Mouse (Mus musculus) limb, embryonic 13.5 days (tissue): ENCODE measurements at regions not wholly inside any gene's neighbourhood (a gene's known extent, or its start where the extent isn't known, plus 50 kb on each side); places are given as distances from the start of the nearest gene placed in this dataset.

Experiments
- ATAC-seq: fragments of 200-750 bp; cut with Nextera tagmentation; 2 replicates; pipeline ENCODE4 v1.8.0; 2017; ENCODE audit warnings: low read depth, moderate number of reproducible peaks, moderate TSS enrichment; ENCODE audit not compliant: low FRiP score
- H3K27ac ChIP-seq: fragments of 300-500 bp; sonication (generic); 2 replicates; pipeline ENCODE4 v1.5.1; 2015; ENCODE audit warnings: inconsistent platforms, mild to moderate bottlenecking, moderate library complexity
- H3K27me3 ChIP-seq: fragments of 300-500 bp; sonication (generic); 2 replicates; pipeline ENCODE4 v1.6.1; 2015; ENCODE audit warnings: mild to moderate bottlenecking, inconsistent platforms
- H3K36me3 ChIP-seq: fragments of 300-500 bp; sonication (generic); 2 replicates; pipeline ENCODE4 v1.6.1; 2015; ENCODE audit warnings: inconsistent platforms, mild to moderate bottlenecking, moderate library complexity
- H3K4me1 ChIP-seq: fragments of 300-500 bp; sonication (generic); 2 replicates; pipeline ENCODE4 v1.6.1; 2015; ENCODE audit warnings: inconsistent platforms
- H3K4me2 ChIP-seq: fragments of 300-500 bp; sonication (generic); replicated peaks from 2 replicates; pipeline ENCODE4 v1.6.1; 2015; ENCODE audit warnings: inconsistent platforms, mild to moderate bottlenecking, moderate library complexity
- H3K4me3 ChIP-seq: fragments of 300-500 bp; sonication (generic); 2 replicates; pipeline ENCODE4 v1.5.1; 2015; ENCODE audit warnings: moderate library complexity, mild to moderate bottlenecking, inconsistent platforms
- H3K9ac ChIP-seq: fragments of 300-500 bp; sonication (generic); 2 replicates; pipeline ENCODE4 v1.6.1; 2015; ENCODE audit warnings: mild to moderate bottlenecking, inconsistent platforms
- H3K9me3 ChIP-seq: fragments of 300-500 bp; sonication (generic); 2 replicates; pipeline ENCODE4 v1.6.1; 2016; ENCODE audit warnings: inconsistent platforms
- WGBS: fragments of 180-500 bp; shearing (Covaris S2); methylation state at CpG from one replicate; pipeline ENCODE4 v1.1.7; 2015; 5-methylcytosine and 5-hydroxymethylcytosine counted together

DNA sequence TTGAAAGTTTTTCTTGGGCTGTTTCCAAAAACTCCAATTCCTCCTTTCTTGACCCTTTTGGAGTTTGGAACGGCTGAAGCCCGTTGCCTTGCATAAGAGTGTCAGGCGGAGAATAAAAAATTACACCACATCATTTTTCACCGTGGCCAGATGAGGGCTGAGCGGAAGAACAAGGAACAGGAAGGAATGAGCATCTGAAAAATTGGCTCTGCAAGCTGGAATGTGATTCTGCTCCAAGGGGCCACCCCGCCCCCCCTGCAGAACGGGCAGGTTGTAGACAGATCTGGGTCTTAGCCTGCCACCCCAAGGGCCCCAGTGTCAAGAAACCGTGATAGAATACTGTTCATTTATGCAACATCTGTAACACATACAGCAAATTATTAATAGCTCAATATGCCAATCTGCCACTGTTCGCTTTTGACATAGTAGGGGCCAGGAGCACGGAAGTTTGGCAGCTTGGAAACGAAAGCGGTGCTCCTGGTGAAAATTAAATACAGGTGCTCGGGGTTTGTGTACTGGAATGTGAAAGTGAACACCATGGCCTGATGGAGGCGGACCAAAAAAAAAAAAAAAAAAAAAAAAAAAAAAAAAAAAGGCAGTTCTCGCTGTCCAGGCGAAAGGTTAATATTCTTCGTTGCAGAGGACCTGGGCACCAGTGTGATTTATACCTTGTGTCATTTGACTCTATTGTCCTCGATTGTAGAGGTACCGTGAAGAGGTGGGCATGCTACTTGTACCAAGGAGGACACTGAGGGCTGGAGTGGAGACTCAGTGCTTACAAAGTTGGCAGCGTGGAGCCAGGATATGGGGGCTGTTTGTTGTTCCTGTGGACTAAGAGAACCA, 487.9 kb upstream of the Mgmt start:
- Histone ChIP-seq H3K36me3 (no peaks in the 10 kb centered on the region), H3K4me2 (peak overlapping the region; percentile 62), H3K4me1 (peaks cover 49% of the 10 kb centered on the region), H3K4me3 (peak overlapping the region; percentile 20; the same call in 1 of the 2 replicates), H3K9ac (no peak overlapping the region), H3K27me3 (no peaks in the 10 kb centered on the region), H3K9me3 (no peaks in the 10 kb centered on the region), H3K27ac (peak overlapping the region; percentile 77)
- 14% methylated on average over 20 of the region's 20 CpGs for WGBS
- ATAC-seq = peak; percentile 60

GRCm38 (mm10) chr7:136414808-136415207, 479.6 kb upstream of the Mgmt start:
- H3K4me1 ChIP-seq = peaks cover 40% of the 10 kb centered on the region
- no peaks in the 10 kb centered on the region for H3K36me3 ChIP-seq
- no peak overlapping the region for H3K4me3 ChIP-seq
- peak overlapping the region; percentile 61; the same call in 1 of the 2 replicates for H3K27ac ChIP-seq
- no peaks in the 10 kb centered on the region for H3K9me3 ChIP-seq
- WGBS = 35% methylated on average over 8 of the region's 8 CpGs
- ATAC-seq = 0 out of 2 replicates have a peak, but pooled peaks have one; percentile 40
- H3K9ac ChIP-seq = no peak overlapping the region
- no peak overlapping the region for H3K4me2 ChIP-seq
- H3K27me3 ChIP-seq = no peaks in the 10 kb centered on the region

DNA sequence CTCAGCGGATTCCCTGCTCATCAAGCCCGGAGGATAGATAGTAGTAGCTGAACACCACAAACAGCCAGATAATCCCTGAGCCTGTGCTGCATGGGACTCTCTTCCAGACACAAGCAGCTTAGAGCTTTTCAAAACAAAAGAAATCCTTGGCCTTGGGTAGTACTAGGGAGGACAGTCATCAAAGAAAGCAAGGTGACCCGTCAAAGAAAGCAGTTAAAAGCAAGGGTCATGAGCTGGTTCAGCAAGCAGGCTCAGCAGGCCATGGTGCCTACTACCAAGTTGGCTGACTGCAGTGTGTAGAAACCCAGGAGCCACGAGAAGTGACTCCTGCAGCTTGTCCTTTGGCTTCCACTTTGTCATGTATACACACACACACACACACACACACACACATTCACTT, 477.1 kb upstream of the Mgmt start:
- ATAC-seq = no peak
- WGBS = 73% methylated on average over 4 of the region's 4 CpGs
- H3K9ac ChIP-seq = no peak overlapping the region
- no peaks in the 10 kb centered on the region; the same call in 1 of the 2 replicates for H3K27me3 ChIP-seq
- H3K27ac ChIP-seq = peak overlapping the region; percentile 7; the same call in 1 of the 2 replicates
- H3K36me3 ChIP-seq = no peaks in the 10 kb centered on the region
- H3K4me1 ChIP-seq = peaks cover 40% of the 10 kb centered on the region
- H3K4me2 ChIP-seq = no peak overlapping the region
- no peaks in the 10 kb centered on the region for H3K9me3 ChIP-seq
- no peak overlapping the region for H3K4me3 ChIP-seq

DNA sequence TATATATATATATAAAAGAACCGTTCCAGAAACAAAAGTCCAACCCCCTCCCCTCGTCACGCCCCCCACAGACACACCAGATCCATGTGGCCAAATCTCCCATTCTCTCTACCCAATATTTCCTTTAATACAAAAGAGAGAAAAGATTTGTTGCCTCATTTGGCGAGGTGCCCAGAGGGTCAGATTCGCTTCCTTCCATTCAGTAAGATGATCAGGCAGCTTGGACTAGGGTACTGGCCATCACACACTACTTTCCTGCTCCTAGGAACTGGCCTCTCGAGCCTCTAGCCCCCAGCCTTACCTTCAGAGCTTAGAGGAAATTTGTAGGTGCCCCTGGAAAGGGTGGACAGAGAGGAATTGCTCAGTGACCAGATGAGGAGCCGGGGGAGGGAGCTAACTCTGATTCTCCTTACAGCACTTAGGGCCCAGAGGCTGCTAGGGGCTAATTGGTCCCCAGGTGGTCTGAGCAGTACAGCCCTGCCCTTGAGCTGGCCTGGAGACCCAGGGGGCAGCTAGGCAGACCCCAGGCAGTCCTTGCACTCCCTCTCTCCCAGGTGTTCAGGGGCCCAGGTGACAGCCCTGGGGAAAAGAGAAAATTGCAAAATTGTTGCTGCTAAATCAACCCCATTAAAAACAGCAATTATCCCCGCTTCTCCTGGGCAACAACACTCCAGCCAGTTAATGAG, 470.4 kb upstream of the Mgmt start:
- no peak for ATAC-seq
- H3K36me3 ChIP-seq = no peaks in the 10 kb centered on the region
- H3K4me1 ChIP-seq = peaks cover 11% of the 10 kb centered on the region
- peaks cover 9% of the 10 kb centered on the region for H3K27me3 ChIP-seq
- 54% methylated on average over 8 of the region's 8 CpGs for WGBS
- no peak overlapping the region for H3K9ac ChIP-seq
- no peaks in the 10 kb centered on the region for H3K9me3 ChIP-seq
- no peak overlapping the region for H3K4me2 ChIP-seq
- H3K27ac ChIP-seq = no peak overlapping the region
- H3K4me3 ChIP-seq = no peak overlapping the region

GRCm38 (mm10) chr7:136427164-136427563, 467.2 kb upstream of the Mgmt start:
- Histone ChIP-seq H3K4me1 (peaks cover 19% of the 10 kb centered on the region), H3K27ac (no peak overlapping the region), H3K36me3 (no peaks in the 10 kb centered on the region), H3K4me2 (no peak overlapping the region), H3K27me3 (peaks cover 21% of the 10 kb centered on the region), H3K9me3 (no peaks in the 10 kb centered on the region), H3K4me3 (no peak overlapping the region), H3K9ac (no peak overlapping the region)
- no peak for ATAC-seq
- 72% methylated on average over 4 of the region's 4 CpGs for WGBS

- Histone ChIP-seq H3K36me3 (no peaks in the 10 kb centered on the region), H3K27ac (no peak overlapping the region), H3K9me3 (no peaks in the 10 kb centered on the region), H3K27me3 (peaks cover 34% of the 10 kb centered on the region), H3K4me3 (no peak overlapping the region), H3K4me2 (no peak overlapping the region), H3K4me1 (peaks cover 11% of the 10 kb centered on the region; the same call in 1 of the 2 replicates), H3K9ac (no peak overlapping the region)
- no peak for ATAC-seq
- 41% methylated on average over 21 of the region's 21 CpGs for WGBS
These were observed 464.1 kb upstream of the Mgmt start for GRCm38 (mm10) chr7:136430085-136431011.

- Histone ChIP-seq H3K4me1 (peaks cover 11% of the 10 kb centered on the region; the same call in 1 of the 2 replicates), H3K27me3 (peaks cover 31% of the 10 kb centered on the region), H3K36me3 (no peaks in the 10 kb centered on the region), H3K9ac (no peak overlapping the region), H3K9me3 (no peaks in the 10 kb centered on the region), H3K4me2 (no peak overlapping the region), H3K4me3 (no peak overlapping the region), H3K27ac (no peak overlapping the region)
- ATAC-seq = no peak
- whole genome bisulfite sequencing = 85% methylated on average over 3 of the region's 3 CpGs
These were observed 460.7 kb upstream of the Mgmt start for GRCm38 (mm10) chr7:136433699-136434098.

DNA sequence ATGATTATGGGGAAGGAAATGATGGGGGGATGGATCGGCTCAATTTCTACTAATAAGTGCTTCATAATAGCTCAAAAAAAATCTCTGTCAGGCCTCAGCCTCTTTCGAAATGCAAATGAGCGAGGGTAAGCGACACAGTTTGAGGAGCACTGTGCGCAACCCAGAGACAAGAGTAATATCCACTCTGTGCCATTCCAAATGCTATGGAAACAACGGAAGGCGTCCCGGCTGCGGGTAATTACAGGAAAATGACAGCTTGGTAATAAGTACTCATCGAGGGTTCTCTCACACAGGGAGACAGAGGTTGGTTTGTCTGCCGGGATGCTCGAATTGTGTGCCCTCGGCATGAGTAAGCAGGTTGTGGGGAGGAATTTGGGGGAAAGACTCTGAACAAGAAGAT, 459.9 kb upstream of the Mgmt start:
- H3K9me3 ChIP-seq = no peaks in the 10 kb centered on the region
- H3K27ac ChIP-seq = no peak overlapping the region
- peaks cover 11% of the 10 kb centered on the region; the same call in 1 of the 2 replicates for H3K4me1 ChIP-seq
- H3K4me3 ChIP-seq = no peak overlapping the region
- peaks cover 27% of the 10 kb centered on the region for H3K27me3 ChIP-seq
- ATAC-seq = no peak
- 90% methylated on average over 13 of the region's 13 CpGs for WGBS
- H3K9ac ChIP-seq = no peak overlapping the region
- no peak overlapping the region for H3K4me2 ChIP-seq
- no peaks in the 10 kb centered on the region for H3K36me3 ChIP-seq

- Histone ChIP-seq H3K4me2 (no peak overlapping the region), H3K9ac (no peak overlapping the region), H3K4me1 (no peaks in the 10 kb centered on the region), H3K27ac (no peak overlapping the region), H3K36me3 (no peaks in the 10 kb centered on the region), H3K9me3 (no peaks in the 10 kb centered on the region), H3K4me3 (no peak overlapping the region), H3K27me3 (no peaks in the 10 kb centered on the region)
- ATAC-seq = no peak
- 81% methylated on average over 2 of the region's 2 CpGs for WGBS
These were observed 451.0 kb upstream of the Mgmt start for GRCm38 (mm10) chr7:136443436-136443835.

GRCm38 (mm10) chr7:136445091-136445490, 449.3 kb upstream of the Mgmt start:
- ATAC-seq = no peak
- H3K4me2 ChIP-seq = no peak overlapping the region

DNA sequence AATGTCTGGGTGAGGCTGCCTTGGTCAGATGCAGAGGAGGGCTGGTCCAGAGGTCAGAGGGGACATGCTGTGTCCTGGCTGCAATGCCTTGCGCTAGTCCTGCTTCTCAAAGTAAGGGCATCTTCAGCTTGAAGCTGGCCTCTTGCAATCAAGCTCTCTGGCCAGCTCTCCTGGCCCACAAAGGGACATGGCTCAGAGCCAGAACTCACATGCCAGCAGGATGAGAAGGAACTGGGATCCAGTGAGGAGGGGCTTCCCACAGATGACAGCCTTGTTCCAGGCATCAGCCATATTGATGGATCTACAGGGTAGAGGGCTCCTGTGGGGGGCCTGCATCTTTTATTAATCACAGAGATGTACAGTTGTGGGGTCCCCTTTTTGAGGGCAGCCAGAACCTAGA, 445.1 kb upstream of the Mgmt start:
- Histone ChIP-seq H3K4me3 (no peak overlapping the region), H3K4me2 (no peak overlapping the region), H3K36me3 (no peaks in the 10 kb centered on the region), H3K9ac (no peak overlapping the region), H3K27me3 (peaks cover 8% of the 10 kb centered on the region), H3K9me3 (no peaks in the 10 kb centered on the region), H3K27ac (no peak overlapping the region), H3K4me1 (peaks cover 18% of the 10 kb centered on the region)
- 85% methylated on average over 1 of the region's 1 CpGs for WGBS
- no peak for ATAC-seq

More at GRCm38 (mm10) chr7:136445091-136445490, 449.3 kb upstream of the Mgmt start:
- WGBS = 76% methylated on average over 6 of the region's 6 CpGs
- H3K4me3 ChIP-seq = no peak overlapping the region
- H3K9ac ChIP-seq = no peak overlapping the region
- H3K4me1 ChIP-seq = peaks cover 9% of the 10 kb centered on the region
- H3K27ac ChIP-seq = no peak overlapping the region
- H3K36me3 ChIP-seq = no peaks in the 10 kb centered on the region
- no peaks in the 10 kb centered on the region for H3K27me3 ChIP-seq
- no peaks in the 10 kb centered on the region for H3K9me3 ChIP-seq
